Mouse (Mus musculus) heart, adult 10 weeks (tissue): Measurements from ENCODE around the gene Tedc1. TPM values are rescaled to one million over a fixed set of nuclear protein-coding genes. Genes with fewer than 3 reads are reported as not detected.

Experiments used
- polyA plus RNA-seq: library from polyadenylated mRNA; stranded (reverse); fragments of 350-450 nt; fragmentation: Illumina TruSeq; extraction: RNeasy Lipid Tissue Mini Kit (QIAGEN cat#74804); gene quantifications from one replicate; pipeline ENCODE4 v1.2.3, GENCODE M21; 2014; ENCODE audit warnings: low read depth, low replicate concordance

The Tedc1 gene
- not detected for polyA plus RNA-seq

GRCm38 (mm10) chr12:113155887-113156539, at the start of gene Tedc1:
Tedc1 (plus strand) TSS chr12:113156421.

GRCm38 (mm10) chr12:113139908-113140615, 16.2 kb upstream of the Tedc1 start, which contains the start of gene Crip2:
Crip2 (plus strand) TSS chr12:113140236.

GRCm38 (mm10) chr12:113146112-113147057, 9.8 kb upstream of the Tedc1 start, which contains the start of gene Crip1:
Crip1 (plus strand) TSS chr12:113146316.

GRCm38 (mm10) chr12:113185442-113186291, 29.4 kb downstream of the Tedc1 start, which contains the start of gene Tmem121:
Tmem121 (plus strand) TSS chr12:113185930.

Other genes with a start within 250 kb of the Tedc1 start
- gene Jag2, start 226.6 kb upstream of the Tedc1 start, polyA plus RNA-seq: 19.3 TPM
- 9.4 TPM for gene Nudt14, start 214.3 kb upstream of the Tedc1 start, polyA plus RNA-seq
- gene Btbd6, start 179.9 kb upstream of the Tedc1 start, polyA plus RNA-seq: 21.7 TPM
- gene Brf1, start 155.7 kb upstream of the Tedc1 start, polyA plus RNA-seq: 27.8 TPM
- gene Pacs2, start 141.9 kb upstream of the Tedc1 start, polyA plus RNA-seq: 33.8 TPM
- not detected for gene Tex22, start 81.9 kb upstream of the Tedc1 start, polyA plus RNA-seq
- gene Mta1, start 58.1 kb upstream of the Tedc1 start, polyA plus RNA-seq: 33.2 TPM
- gene Crip2, start 16.2 kb upstream of the Tedc1 start, polyA plus RNA-seq: 1,580 TPM
- 299 TPM for gene Crip1, start 10.1 kb upstream of the Tedc1 start, polyA plus RNA-seq
- not detected for gene Tmem121, start 29.5 kb downstream of the Tedc1 start, polyA plus RNA-seq